Comparison of ENCODE assay signal across 11 mouse cellular contexts in genomic region chr4:141316023-141316422, GRCm38 (mm10). TPM values are rescaled to one million over a fixed set of nuclear protein-coding genes. Genes with fewer than 3 reads are reported as not detected.
A peak's percentile ranks its signal among the peaks of the same experiment; 100 is the strongest.
DNase-seq lines count a peak whose midpoint lies in the region; ATAC-seq lines count a peak whose summit lies in the region.
"Had no signal": no experiment of that assay in that cellular context is flagged by ENCODE, and none has a peak within 500 bp of the region (broad histone marks: within the 10 kb centered on the region; RNA-seq: fewer than 3 reads in every experiment).

No protein-coding gene starts in this region.

- H3K4me1 ChIP-seq in limb, embryonic 10.5 days, result peaks cover 49% of the 10 kb centered on the region
- H3K4me1 ChIP-seq: forebrain, embryonic 15.5 days had no signal

- H3K9me3 ChIP-seq in limb, embryonic 10.5 days (replicated peaks), result no peaks in the 10 kb centered on the region
- H3K9me3 ChIP-seq: forebrain, embryonic 15.5 days; limb, embryonic 13.5 days; midbrain, embryonic 12.5 days; neural tube, embryonic 15.5 days had no signal

- H3K4me3 ChIP-seq in limb, embryonic 10.5 days, result no peak overlapping the region
- H3K4me3 ChIP-seq: forebrain, embryonic 15.5 days; limb, embryonic 13.5 days; midbrain, embryonic 12.5 days; neural tube, embryonic 15.5 days had no signal

- peaks cover 43% of the 10 kb centered on the region for H3K36me3 ChIP-seq in limb, embryonic 10.5 days
- H3K36me3 ChIP-seq: forebrain, embryonic 15.5 days; neural tube, embryonic 15.5 days had no signal

- 77% methylated on average over 7 of the region's 7 CpGs for WGBS in limb, embryonic 10.5 days

- H3K27ac ChIP-seq in limb, embryonic 10.5 days, result 0 out of 2 replicates have a peak overlapping the region, but pooled peaks have one; percentile 1
- H3K27ac ChIP-seq: forebrain, embryonic 15.5 days; limb, embryonic 13.5 days; midbrain, embryonic 12.5 days; neural tube, embryonic 15.5 days had no signal

- peak; percentile 49 for DNase-seq in kidney, adult 11 months
- DNase-seq in kidney, adult 9 months, result no peak
- DNase-seq in cerebellum, adult 9-10 months, result peak; percentile 31
- no peak for DNase-seq in limb, embryonic 10.5 days (ENCODE audit: low spot score)
- no peak for DNase-seq in layer of hippocampus, adult 11-12 months (ENCODE audit: low spot score)
- no peak for DNase-seq in spleen, postnatal 36 days (ENCODE audit: low spot score in 2 of 2)

- H3K27me3 ChIP-seq in limb, embryonic 10.5 days (ENCODE audit: low read depth, poor library complexity, severe bottlenecking), result no peaks in the 10 kb centered on the region
- H3K27me3 ChIP-seq: forebrain, embryonic 15.5 days; limb, embryonic 13.5 days; midbrain, embryonic 12.5 days; neural tube, embryonic 15.5 days had no signal

- peak; percentile 49; the same call in 1 of the 2 replicates for ATAC-seq in granulocyte monocyte progenitor cell, adult 5-6 weeks (replicated peaks; ENCODE audit: poor library complexity, severe bottlenecking)
- ATAC-seq: forebrain, embryonic 15.5 days had no signal

RNA-seq across cellular contexts. Expression of gene Epha2, which starts 15.0 kb away (rescaled TPM):
- 0.88 TPM in 1 of 2 replicates, not detected in the other for total RNA-seq in granulocyte monocyte progenitor cell, adult 5-6 weeks (2014; fragmentation: Nextera tagmentation)
- total RNA-seq in granulocyte monocyte progenitor cell, adult 5-6 weeks (2017), result 0.10 TPM in 1 of 2 replicates, not detected in the other
- polyA plus RNA-seq in limb, embryonic 10.5 days (2016; fragmentation: Nextera tagmentation; extraction: Ambion mirVana), result 4.6 and 5.6 TPM in 2 replicates

RNA-seq across cellular contexts. Expression of gene Fam131c, which starts 52.0 kb away (rescaled TPM):
- total RNA-seq in granulocyte monocyte progenitor cell, adult 5-6 weeks (2014; fragmentation: Nextera tagmentation), result not detected in 2 replicates
- total RNA-seq in granulocyte monocyte progenitor cell, adult 5-6 weeks (2017), result not detected in 2 replicates
- polyA plus RNA-seq in limb, embryonic 10.5 days (2016; fragmentation: Nextera tagmentation; extraction: Ambion mirVana), result 0.14 and 0.29 TPM in 2 replicates

Comparison
In these comparisons a context has a peak if more than half of its experiments do, and no peak if none do; other contexts are left out.
1. DNase-seq: peak in kidney, adult 11 months (single experiment) and cerebellum, adult 9-10 months (single experiment); none in kidney, adult 9 months (single experiment), limb, embryonic 10.5 days (single experiment), layer of hippocampus, adult 11-12 months (single experiment) and spleen, postnatal 36 days (0 of 2).